17 mouse cellular contexts compared by ENCODE assay signal in genomic region chr15:85598443-85598842, GRCm38 (mm10). TPM values are rescaled to one million over a fixed set of nuclear protein-coding genes. Genes with fewer than 3 reads are reported as not detected.
DNase-seq lines count a peak whose midpoint lies in the region; TF ChIP-seq lines count a peak whose summit lies in the region.
"Had no signal": no experiment of that assay in that cellular context is flagged by ENCODE, and none has a peak within 500 bp of the region (broad histone marks: within the 10 kb centered on the region; RNA-seq: fewer than 3 reads in every experiment).

No protein-coding gene starts in this region.

- 70% methylated on average over 5 of the region's 5 CpGs for WGBS in olfactory bulb, adult 2 months

- H3K27me3 ChIP-seq in C2C12 (ENCODE audit: control insufficient read depth, insufficient read depth, insufficient read length), result no peaks in the 10 kb centered on the region
- H3K27me3 ChIP-seq: embryonic facial prominence, embryonic 12.5 days; forebrain, embryonic 12.5 days; Patski had no signal

- no peak for TF ChIP-seq POLR2A in embryonic fibroblast, embryonic 13.5 days (IDR thresholded peaks at IDR 0.05; ENCODE audit: low read depth, low read length)
- TF ChIP-seq POLR2A in olfactory bulb, adult 2 months (IDR thresholded peaks at IDR 0.05; ENCODE audit: insufficient read depth, low read depth, low read length), result no peak

- DNase-seq in heart, adult 11 months, result peak; percentile 91
- DNase-seq in heart, adult 9 months (ENCODE audit: low spot score in 2 of 2), result no peak
- DNase-seq in layer of hippocampus, postnatal 14 days (ENCODE audit: low spot score in 2 of 2), result no peak
- no peak for DNase-seq in kidney, postnatal 36 days

- no peak overlapping the region for H3K4me3 ChIP-seq in C2C12 (ENCODE audit: insufficient read depth, poor library complexity, severe bottlenecking)
- H3K4me3 ChIP-seq in embryonic fibroblast, embryonic 13.5 days (ENCODE audit: insufficient read depth, low read length), result no peak overlapping the region
- H3K4me3 ChIP-seq in olfactory bulb, adult 2 months (ENCODE audit: insufficient read depth, low read depth, low read length), result no peak overlapping the region
- H3K4me3 ChIP-seq: embryonic facial prominence, embryonic 10.5 days; embryonic facial prominence, embryonic 12.5 days; erythroblast, embryonic 14.5 days; forebrain, embryonic 10.5 days; forebrain, embryonic 12.5 days had no signal

- H3K79me2 ChIP-seq in C2C12 (ENCODE audit: control insufficient read depth, insufficient read depth), result no peaks in the 10 kb centered on the region

- no peaks in the 10 kb centered on the region for H3K79me3 ChIP-seq in C2C12 (ENCODE audit: low read depth)

- no peaks in the 10 kb centered on the region for H3K36me3 ChIP-seq in C2C12 (ENCODE audit: control insufficient read depth, insufficient read depth)
- H3K36me3 ChIP-seq: embryonic facial prominence, embryonic 10.5 days; embryonic facial prominence, embryonic 12.5 days; forebrain, embryonic 10.5 days; forebrain, embryonic 12.5 days; G1E had no signal

- peaks cover 6% of the 10 kb centered on the region for H3K4me1 ChIP-seq in embryonic fibroblast, embryonic 13.5 days (ENCODE audit: control insufficient read depth, insufficient read depth, low read length)
- peaks cover 22% of the 10 kb centered on the region for H3K4me1 ChIP-seq in olfactory bulb, adult 2 months (ENCODE audit: control insufficient read depth, insufficient read depth, low read length)

- no peak for TF ChIP-seq CTCF in C2C12 (IDR thresholded peaks at IDR 0.05; ENCODE audit: control insufficient read depth, insufficient read depth, insufficient read length)
- no peak for TF ChIP-seq CTCF in embryonic fibroblast, embryonic 13.5 days (IDR thresholded peaks at IDR 0.05; ENCODE audit: borderline replicate concordance, insufficient read depth, low read length)
- no peak for TF ChIP-seq CTCF in olfactory bulb, adult 2 months (IDR thresholded peaks at IDR 0.05; ENCODE audit: insufficient read depth, low read depth, low read length)

- H3K27ac ChIP-seq in embryonic fibroblast, embryonic 13.5 days (ENCODE audit: insufficient read depth, low read length), result peak overlapping the region; percentile 87
- H3K27ac ChIP-seq in olfactory bulb, adult 2 months (ENCODE audit: insufficient read depth, low read depth, low read length), result peak overlapping the region; percentile 50
- H3K27ac ChIP-seq: embryonic facial prominence, embryonic 10.5 days; embryonic facial prominence, embryonic 12.5 days; forebrain, embryonic 10.5 days; forebrain, embryonic 12.5 days had no signal

- peak overlapping the region; percentile 3 for H3ac ChIP-seq in C2C12 (ENCODE audit: control insufficient read depth, insufficient read length, low read depth)

TF ChIP-seq in C2C12, 6 proteins besides CTCF, POLR2A, EP300 and RAD21:
- no peak for TF ChIP-seq MYOD1 (IDR thresholded peaks at IDR 0.05; ENCODE audit: control insufficient read depth, insufficient read length, low read depth)
- no peak for TF ChIP-seq FOSL1 (IDR thresholded peaks at IDR 0.05; ENCODE audit: insufficient read depth, low read length, poor library complexity, severe bottlenecking)
- no peak for TF ChIP-seq USF1 (IDR thresholded peaks at IDR 0.05; ENCODE audit: low read depth)
- TF ChIP-seq MYOG (IDR thresholded peaks at IDR 0.05; ENCODE audit: control insufficient read depth, extremely low read depth, insufficient read length), result no peak
- TF ChIP-seq MAX (IDR thresholded peaks at IDR 0.05), result no peak
- no peak for TF ChIP-seq CEBPB (IDR thresholded peaks at IDR 0.05; ENCODE audit: low read depth)

RNA-seq across cellular contexts. Expression of gene Wnt7b, which starts 16.2 kb away (rescaled TPM):
- polyA plus RNA-seq in C2C12 (2012; fragmentation: generic; extraction: Trizol), result 2.5 TPM
- polyA plus RNA-seq in embryonic fibroblast, embryonic 13.5 days (2011; ENCODE audit: insufficient read length, low read depth, missing spikeins), result not detected in 2 replicates
- polyA plus RNA-seq in olfactory bulb, adult 2 months (2012; ENCODE audit: insufficient read depth, insufficient read length, low replicate concordance, missing spikeins), result not detected in 2 replicates
- 10 to 100 TPM; 33.8 to 34.8 TPM for total RNA-seq in layer of hippocampus, postnatal 14 days (2021)
- total RNA-seq: CH12.LX had no signal
- polyA plus RNA-seq: activated CD4-positive, CD25-positive, alpha-beta regulatory T cell, adult 4 months; CD4-positive, CD25-positive, alpha-beta regulatory T cell, adult 4 months; erythroblast, embryonic 14.5 days; G1E had no signal
